Mouse (Mus musculus) embryonic fibroblast, embryonic 13.5 days (primary cell): ENCODE data around the gene Plpp7. TPM values are rescaled to one million over a fixed set of nuclear protein-coding genes. Genes with fewer than 3 reads are reported as not detected.
A peak's percentile ranks its signal among the peaks of the same experiment; 100 is the strongest.

Experiments
- H3K27ac ChIP-seq: 2 replicates; pipeline ENCODE4 v1.5.1; 2012; ENCODE audit warnings: low read length, control low read depth, inconsistent platforms; ENCODE audit not compliant: insufficient read depth
- H3K4me1 ChIP-seq: 2 replicates; pipeline ENCODE4 v1.6.1; 2011; ENCODE audit warnings: low read length; ENCODE audit not compliant: control insufficient read depth, insufficient read depth
- H3K4me3 ChIP-seq: 2 replicates; pipeline ENCODE4 v1.5.1; 2011; ENCODE audit warnings: mild to moderate bottlenecking, control low read depth, low read length; ENCODE audit not compliant: insufficient read depth
- CTCF ChIP-seq: IDR thresholded peaks from 2 replicates; pipeline ENCODE4 v1.5.1; 2011; ENCODE audit warnings: mild to moderate bottlenecking, control low read depth, low read length, moderate library complexity, borderline replicate concordance; ENCODE audit not compliant: insufficient read depth
- POLR2A ChIP-seq: IDR thresholded peaks from 2 replicates; pipeline ENCODE4 v1.6.1; 2011; ENCODE audit warnings: low read depth, mild to moderate bottlenecking, control low read depth, low read length, moderate library complexity
- polyA plus RNA-seq: library from polyadenylated mRNA; stranded (reverse); fragments of >200 nt; gene quantifications from 2 replicates; pipeline ENCODE4 v1.2.4, GENCODE M21; 2011; ENCODE audit warnings: low read depth; ENCODE audit not compliant: missing spikeins, insufficient read length

Plpp7 gene
- polyA plus RNA-seq, 1 experiment, result 1.1 TPM

DNA sequence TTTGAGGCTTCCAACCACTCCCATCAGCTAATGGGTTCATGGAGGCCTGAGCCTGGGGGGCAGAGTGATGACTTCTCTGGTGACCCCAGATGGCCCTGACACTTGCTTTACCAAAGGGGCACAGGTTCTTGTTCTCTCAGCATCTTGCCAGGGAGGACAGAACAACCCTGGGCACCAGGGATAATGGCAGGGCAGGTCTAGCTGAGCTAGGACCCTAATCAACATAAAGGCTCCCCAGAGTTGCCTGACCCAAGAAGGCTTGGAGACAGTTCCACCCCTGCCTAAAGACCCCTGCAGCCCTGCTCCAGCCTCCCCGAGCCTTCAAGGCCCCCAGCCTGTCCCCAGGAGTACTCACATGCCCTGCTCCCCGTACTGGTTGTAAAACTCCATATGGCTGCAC lies 13.1 kb upstream of the Plpp7 start:
- Histone ChIP-seq H3K4me1 (no peaks in the 10 kb centered on the region), H3K4me3 (no peak overlapping the region), H3K27ac (no peak overlapping the region)
- TF ChIP-seq CTCF, result no peak
- no peak for TF ChIP-seq POLR2A

- TF ChIP-seq POLR2A (no peak), CTCF (no peak)
- Histone ChIP-seq H3K4me3 (peak overlapping the region; percentile 26), H3K27ac (no peak overlapping the region), H3K4me1 (no peaks in the 10 kb centered on the region)
Measured at GRCm38 (mm10) chr2:32083159-32084011, 11.9 kb upstream of the Plpp7 start.

GRCm38 (mm10) chr2:32084111-32084871 lies 11.0 kb upstream of the Plpp7 start, which contains the start of gene Fam78a:
TSS of gene Fam78a (minus strand) at chr2:32084857.
- no peaks in the 10 kb centered on the region for H3K4me1 ChIP-seq
- H3K27ac ChIP-seq, result no peak within 1 kb of the TSS
- TF ChIP-seq CTCF (no peak), POLR2A (no peak)
- peak within 1 kb of the TSS; percentile 51 for H3K4me3 ChIP-seq

GRCm38 (mm10) chr2:32084872-32085199 lies 10.5 kb upstream of the Plpp7 start:
- TF ChIP-seq POLR2A (no peak), CTCF (no peak)
- Histone ChIP-seq H3K4me3 (peak overlapping the region; percentile 51; the same call in 1 of the 2 replicates), H3K4me1 (no peaks in the 10 kb centered on the region), H3K27ac (no peak overlapping the region)

- H3K27ac ChIP-seq, result no peak overlapping the region
Measured at GRCm38 (mm10) chr2:32085231-32085630, 10.1 kb upstream of the Plpp7 start.

DNA sequence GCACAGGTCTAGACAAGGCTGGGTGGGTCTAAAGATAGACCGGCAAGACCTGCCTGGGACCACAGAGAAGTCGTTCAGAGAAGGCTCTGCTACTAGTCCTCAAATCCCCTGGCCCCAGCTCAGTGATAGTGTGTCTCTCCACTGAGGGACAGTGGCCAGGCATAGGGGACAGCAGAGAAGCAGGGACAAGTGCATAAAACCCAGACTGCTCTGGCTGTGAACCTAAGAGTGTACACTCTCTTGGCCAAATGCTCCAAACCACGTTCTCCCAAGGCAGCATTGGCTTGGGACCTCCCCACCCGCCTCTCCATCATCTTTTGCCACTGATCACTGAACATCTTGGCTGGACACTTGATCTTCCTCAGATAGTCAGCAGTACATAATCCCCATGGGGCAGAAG lies 7.7 kb upstream of the Plpp7 start:
- Histone ChIP-seq H3K4me1 (no peaks in the 10 kb centered on the region), H3K4me3 (no peak overlapping the region), H3K27ac (no peak overlapping the region)
- TF ChIP-seq CTCF (no peak), POLR2A (no peak)

More at GRCm38 (mm10) chr2:32085231-32085630, 10.1 kb upstream of the Plpp7 start:
- no peak for TF ChIP-seq CTCF
- no peak for TF ChIP-seq POLR2A
- Histone ChIP-seq H3K4me3 (no peak overlapping the region), H3K4me1 (no peaks in the 10 kb centered on the region)

DNA sequence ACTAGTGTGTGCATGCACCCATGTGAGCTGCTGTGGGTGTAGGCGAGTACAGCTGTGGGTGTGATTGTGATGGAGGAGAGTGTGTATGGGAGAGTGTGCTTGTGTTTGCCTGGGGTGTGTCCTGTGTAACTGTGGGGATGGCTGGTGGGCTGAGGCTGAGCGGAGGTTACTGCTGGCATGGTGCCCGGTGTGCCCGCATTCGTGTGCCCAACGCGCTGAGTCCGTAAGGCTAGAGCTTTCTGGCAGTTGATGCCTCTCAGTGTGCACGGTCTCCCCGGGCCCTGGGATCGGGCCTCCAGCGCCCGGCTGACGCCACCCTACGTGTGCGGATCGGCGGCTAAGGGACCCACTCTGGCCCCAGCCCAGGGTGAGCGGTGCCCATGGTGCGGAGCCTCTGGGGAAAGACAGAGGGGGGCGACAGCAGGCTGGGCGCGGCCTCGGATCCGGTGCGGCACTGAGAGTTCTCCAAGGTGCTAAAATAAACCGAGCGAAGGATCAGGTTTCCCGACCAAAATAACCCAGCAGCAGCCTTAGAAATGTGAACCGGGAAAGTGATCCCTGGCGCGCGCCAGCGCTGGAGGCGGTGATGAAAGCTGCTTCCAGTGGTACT lies 6.9 kb upstream of the Plpp7 start:
- H3K27ac ChIP-seq, result no peak overlapping the region
- TF ChIP-seq POLR2A, result no peak
- TF ChIP-seq CTCF, result no peak
- no peak overlapping the region for H3K4me3 ChIP-seq
- H3K4me1 ChIP-seq, result no peaks in the 10 kb centered on the region

DNA sequence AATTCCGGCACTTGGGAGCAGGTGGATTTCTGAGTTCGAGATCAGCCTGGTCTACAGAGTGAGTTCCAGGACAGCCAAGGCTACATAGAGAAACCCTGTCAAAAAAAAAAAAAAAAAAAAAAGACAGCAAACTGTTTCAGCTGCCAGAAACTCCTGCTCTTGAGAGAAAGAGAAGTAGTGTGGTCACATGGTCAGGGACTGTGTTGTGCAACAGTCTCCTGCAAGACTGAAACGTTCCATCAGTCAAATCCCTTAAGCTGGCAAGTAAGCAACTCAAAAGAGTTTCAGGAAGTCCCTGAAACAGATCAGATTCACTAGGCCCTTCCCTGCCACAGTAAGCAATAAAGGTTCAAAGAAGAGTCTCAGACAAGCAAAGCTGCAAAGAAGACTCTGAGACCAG lies 5.7 kb upstream of the Plpp7 start:
- Histone ChIP-seq H3K4me3 (no peak overlapping the region), H3K27ac (no peak overlapping the region), H3K4me1 (no peaks in the 10 kb centered on the region)
- TF ChIP-seq POLR2A (no peak), CTCF (no peak)

GRCm38 (mm10) chr2:32090145-32090544 lies 5.2 kb upstream of the Plpp7 start:
- Histone ChIP-seq H3K27ac (no peak overlapping the region), H3K4me3 (no peak overlapping the region), H3K4me1 (no peaks in the 10 kb centered on the region)
- no peak for TF ChIP-seq CTCF
- TF ChIP-seq POLR2A, result no peak

DNA sequence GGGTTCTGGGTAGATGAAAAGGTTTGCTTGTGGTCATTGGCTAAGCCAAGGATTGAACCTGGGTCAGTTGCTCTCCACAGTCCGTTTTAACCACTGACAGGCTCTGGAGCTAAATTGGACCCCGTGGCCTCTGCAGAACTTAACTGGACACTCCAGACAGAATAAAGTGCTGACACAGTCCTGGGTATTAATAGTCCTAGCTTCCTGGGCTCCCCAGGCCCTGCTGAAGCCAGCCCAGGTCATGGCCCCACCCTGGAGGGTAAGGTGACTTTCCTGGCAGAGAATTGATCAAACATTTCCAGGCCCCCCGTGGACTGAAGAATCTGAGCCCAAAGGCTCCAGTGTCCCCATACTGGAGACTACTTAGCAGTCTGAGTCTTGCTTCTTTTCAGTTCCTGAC lies 3.4 kb upstream of the Plpp7 start:
- H3K27ac ChIP-seq, result no peak overlapping the region
- H3K4me3 ChIP-seq, result no peak overlapping the region
- no peak for TF ChIP-seq POLR2A
- no peak for TF ChIP-seq CTCF
- H3K4me1 ChIP-seq, result no peaks in the 10 kb centered on the region
